Mouse (Mus musculus): ENCODE measurements around the gene Trpc7.

GRCm38 (mm10) chr13:56795501-56795900 is 100.3 kb downstream of the Trpc7 start:
- TF ChIP-seq ZNF384 (IDR thresholded peaks at IDR 0.05; ENCODE audit: low read depth, low read length) (no peak), HCFC1 (IDR thresholded peaks at IDR 0.05; ENCODE audit: borderline replicate concordance, insufficient read depth, low read length) (no peak), MAFK (IDR thresholded peaks at IDR 0.05; ENCODE audit: insufficient read depth, low read depth, low read length) (no peak), ZC3H11A (IDR thresholded peaks at IDR 0.05; ENCODE audit: borderline replicate concordance, low read depth, low read length) (no peak)

Measured in ES-E14 (cell line).